Mouse (Mus musculus) ES-Bruce4 (cell line): ENCODE measurements around the gene Thbs3. TPM values are rescaled to one million over a fixed set of nuclear protein-coding genes. Genes with fewer than 3 reads are reported as not detected.
A peak's percentile ranks its signal among the peaks of the same experiment; 100 is the strongest.

Source experiments
- H3K27ac ChIP-seq: 2 replicates; pipeline ENCODE4 v1.5.1; 2012; ENCODE audit warnings: low read length, inconsistent platforms; ENCODE audit not compliant: insufficient read depth
- H3K27me3 ChIP-seq: 2 replicates; pipeline ENCODE4 v1.6.1; 2012; ENCODE audit warnings: mild to moderate bottlenecking, low read length, inconsistent platforms; ENCODE audit not compliant: control insufficient read depth, poor library complexity, insufficient read depth, severe bottlenecking
- H3K36me3 ChIP-seq: 2 replicates; pipeline ENCODE4 v1.6.1; 2012; ENCODE audit warnings: inconsistent platforms, mild to moderate bottlenecking, low read length, moderate library complexity; ENCODE audit not compliant: control insufficient read depth, poor library complexity, insufficient read depth, severe bottlenecking
- H3K4me1 ChIP-seq: one replicate; pipeline ENCODE4 v1.8.1; 2011; ENCODE audit warnings: low read length; ENCODE audit not compliant: control insufficient read depth, insufficient read depth
- H3K4me3 ChIP-seq: 2 replicates; pipeline ENCODE4 v1.5.1; 2011; ENCODE audit warnings: low read depth, mild to moderate bottlenecking, low read length
- H3K9ac ChIP-seq: 2 replicates; pipeline ENCODE4 v1.6.1; 2012; ENCODE audit warnings: low read depth, mild to moderate bottlenecking, inconsistent platforms; ENCODE audit not compliant: poor library complexity, severe bottlenecking
- H3K9me3 ChIP-seq: replicated peaks from 2 replicates; pipeline ENCODE4 v1.6.1; 2012; ENCODE audit warnings: mild to moderate bottlenecking, low read length, inconsistent platforms; ENCODE audit not compliant: control insufficient read depth, poor library complexity, insufficient read depth, severe bottlenecking
- CTCF ChIP-seq: IDR thresholded peaks from one replicate; pipeline ENCODE4 v1.8.1; 2011; ENCODE audit warnings: low read depth, low read length
- EP300 ChIP-seq: IDR thresholded peaks from 2 replicates; pipeline ENCODE4 v1.6.1; 2011; ENCODE audit warnings: low read depth, low read length; ENCODE audit not compliant: insufficient read depth
- POLR2A ChIP-seq: IDR thresholded peaks from one replicate; pipeline ENCODE4 v1.8.1; 2011; ENCODE audit warnings: low read length; ENCODE audit not compliant: insufficient read depth
- polyA plus RNA-seq: library from polyadenylated mRNA; stranded (reverse); fragments of >200 nt; gene quantifications from 2 replicates; pipeline ENCODE4 v1.2.4, GENCODE M21; 2011; ENCODE audit warnings: low read depth; ENCODE audit not compliant: missing spikeins, insufficient read depth, insufficient read length

Gene Thbs3
- polyA plus RNA-seq, 1 experiment = 10.4 TPM

DNA sequence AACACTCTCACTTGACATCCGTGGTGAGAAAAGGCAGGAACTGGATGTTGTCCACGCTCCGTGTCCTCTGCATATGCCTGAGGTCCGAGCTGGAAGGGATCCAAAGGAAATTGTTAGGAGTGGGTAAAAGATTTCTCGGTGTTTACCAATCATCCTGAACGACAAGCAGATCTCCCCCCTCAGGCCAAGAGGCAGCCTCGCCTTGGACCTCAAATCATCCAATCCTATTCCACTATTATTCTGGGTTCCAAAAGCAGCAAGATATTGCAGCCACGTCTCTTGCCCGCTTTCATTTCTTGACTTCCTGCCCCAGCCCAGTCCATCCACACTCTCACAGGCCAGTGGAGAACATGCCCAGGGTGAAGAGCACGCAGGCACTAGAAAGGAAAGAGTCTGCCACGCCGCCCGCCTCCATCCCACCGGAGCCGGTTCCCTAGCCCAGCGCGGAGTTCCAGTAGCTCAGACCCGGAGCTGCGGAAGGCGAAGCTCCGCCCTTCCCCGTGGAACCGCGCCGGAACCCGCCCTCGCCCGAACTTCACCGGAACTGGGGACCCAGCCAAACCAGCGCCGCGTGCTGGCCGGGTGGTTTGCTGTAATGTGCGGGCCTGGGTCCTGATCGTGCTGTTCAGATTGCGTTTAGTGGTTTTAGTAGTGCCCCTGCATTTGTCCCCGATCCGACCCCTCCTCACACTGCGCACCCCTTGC lies 55.2 kb downstream of the Thbs3 start, which contains the start of gene Slc50a1:
Gene Slc50a1, minus strand, starts transcription at position 520 of the 705 bp plus-strand sequence.
- Histone ChIP-seq H3K27ac (no peak within 1 kb of the TSS), H3K9ac (peak within 1 kb of the TSS; percentile 53), H3K27me3 (no peaks in the 10 kb centered on the region), H3K36me3 (no peaks in the 10 kb centered on the region), H3K4me3 (peak within 1 kb of the TSS; percentile 66), H3K9me3 (no peaks in the 10 kb centered on the region), H3K4me1 (peaks cover 3% of the 10 kb centered on the region)
- peak; percentile 22 for TF ChIP-seq CTCF
- no peak for TF ChIP-seq EP300
- TF ChIP-seq POLR2A = peak; percentile 64

DNA sequence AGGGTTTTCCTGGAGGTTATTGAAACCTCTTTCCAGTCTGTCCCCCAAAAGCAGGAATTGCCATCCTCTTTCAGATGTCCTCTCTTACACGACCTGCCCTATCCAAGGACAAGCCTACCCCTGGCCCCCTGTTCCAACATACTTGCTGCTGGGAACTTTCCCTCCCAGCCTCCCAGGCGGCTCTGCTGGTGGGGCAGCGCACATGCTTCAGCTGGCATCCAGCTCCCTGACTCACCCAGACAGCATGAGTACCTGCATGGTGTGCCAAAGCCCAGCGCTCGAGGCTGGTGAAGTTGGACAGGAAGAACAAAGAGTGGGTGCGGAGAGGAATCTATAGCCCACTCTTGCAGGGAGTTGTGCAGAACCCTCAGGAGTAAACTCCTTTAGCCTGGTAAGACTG lies 55.9 kb downstream of the Thbs3 start:
- Histone ChIP-seq H3K36me3 (no peaks in the 10 kb centered on the region), H3K4me1 (peaks cover 3% of the 10 kb centered on the region), H3K9me3 (no peaks in the 10 kb centered on the region), H3K4me3 (no peak overlapping the region), H3K9ac (peak overlapping the region; percentile 53), H3K27ac (no peak overlapping the region), H3K27me3 (no peaks in the 10 kb centered on the region)
- TF ChIP-seq POLR2A (no peak), EP300 (no peak), CTCF (no peak)

DNA sequence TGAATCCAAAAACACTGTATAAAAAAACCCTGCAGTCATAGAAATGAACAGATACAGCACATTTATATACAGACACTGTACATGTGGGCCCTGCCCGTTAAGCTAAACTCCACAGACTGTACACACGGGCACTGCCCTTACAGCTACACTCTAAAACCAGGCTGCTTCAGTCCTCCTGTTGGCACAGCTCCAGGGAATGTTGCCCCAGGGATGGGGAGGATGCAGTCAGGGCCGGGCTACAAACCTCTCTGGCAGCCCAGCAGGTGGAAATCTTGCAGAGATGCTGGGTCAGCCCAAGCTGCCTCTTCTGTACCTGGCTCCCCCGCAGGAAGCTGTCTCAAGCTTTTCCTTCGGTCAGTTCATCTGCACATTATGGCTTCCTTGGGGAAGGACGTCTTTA lies 56.8 kb downstream of the Thbs3 start:
- no peaks in the 10 kb centered on the region for H3K36me3 ChIP-seq
- H3K4me1 ChIP-seq = peaks cover 3% of the 10 kb centered on the region
- TF ChIP-seq CTCF (no peak), POLR2A (no peak), EP300 (no peak)
- H3K4me3 ChIP-seq = no peak overlapping the region
- no peak overlapping the region for H3K9ac ChIP-seq
- H3K27me3 ChIP-seq = no peaks in the 10 kb centered on the region
- H3K9me3 ChIP-seq = no peaks in the 10 kb centered on the region
- H3K27ac ChIP-seq = no peak overlapping the region

DNA sequence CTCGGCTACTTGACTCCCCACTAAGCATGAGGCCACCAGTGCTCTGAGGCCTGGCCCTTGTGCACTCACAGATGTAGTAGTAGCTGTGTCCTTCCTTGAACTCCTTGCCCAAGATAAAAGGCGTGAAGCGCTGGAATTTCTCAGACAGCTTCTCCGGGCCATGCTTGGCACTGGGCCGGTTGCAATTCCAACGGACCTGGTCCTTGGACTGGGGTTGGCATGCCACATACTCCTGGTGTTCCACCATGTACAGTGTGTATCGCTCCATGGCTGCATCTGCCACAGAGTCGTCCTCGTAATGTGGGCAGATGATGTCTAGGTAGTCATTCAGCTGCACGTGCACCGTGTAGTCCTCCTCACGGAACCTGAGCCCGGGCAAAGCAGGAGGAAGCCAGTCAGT lies 61.1 kb downstream of the Thbs3 start:
- Histone ChIP-seq H3K27ac (no peak overlapping the region), H3K36me3 (no peaks in the 10 kb centered on the region), H3K27me3 (no peaks in the 10 kb centered on the region), H3K9ac (no peak overlapping the region), H3K4me1 (peaks cover 3% of the 10 kb centered on the region), H3K4me3 (no peak overlapping the region), H3K9me3 (no peaks in the 10 kb centered on the region)
- no peak for TF ChIP-seq POLR2A
- TF ChIP-seq CTCF = no peak
- no peak for TF ChIP-seq EP300

Other genes with a start within 250 kb of the Thbs3 start
- gene Rusc1, start 121.9 kb upstream of the Thbs3 start, polyA plus RNA-seq = 10.7 and 13.6 TPM in 2 replicates
- gene Gm43738, start 114.1 kb upstream of the Thbs3 start, polyA plus RNA-seq = not detected in 2 replicates
- gene Fdps, start 113.2 kb upstream of the Thbs3 start, polyA plus RNA-seq = 260 and 266 TPM in 2 replicates
- 0.21 TPM in 1 of 2 replicates, not detected in the other for gene Pklr, start 79.0 kb upstream of the Thbs3 start, polyA plus RNA-seq
- 2.2 and 4.7 TPM in 2 replicates for gene Hcn3, start 55.0 kb upstream of the Thbs3 start, polyA plus RNA-seq
- 79.4 and 82.9 TPM in 2 replicates for gene Clk2, start 50.4 kb upstream of the Thbs3 start, polyA plus RNA-seq
- gene Scamp3, start 37.7 kb upstream of the Thbs3 start, polyA plus RNA-seq = 74.8 and 75.7 TPM in 2 replicates
- gene Fam189b, start 32.0 kb upstream of the Thbs3 start, polyA plus RNA-seq = 21.7 and 25.7 TPM in 2 replicates
- 31.5 and 32.6 TPM in 2 replicates for gene Gba, start 12.3 kb upstream of the Thbs3 start, polyA plus RNA-seq
- 136 and 143 TPM in 2 replicates for gene Mtx1, start 11.9 kb downstream of the Thbs3 start, polyA plus RNA-seq
- gene Muc1, start 13.9 kb downstream of the Thbs3 start, polyA plus RNA-seq = 1.5 and 1.6 TPM in 2 replicates
- gene Krtcap2, start 30.8 kb downstream of the Thbs3 start, polyA plus RNA-seq = 163 and 164 TPM in 2 replicates
- 5.7 and 7.1 TPM in 2 replicates for gene Trim46, start 31.1 kb downstream of the Thbs3 start, polyA plus RNA-seq
- gene Dpm3, start 44.2 kb downstream of the Thbs3 start, polyA plus RNA-seq = 36.7 and 59.9 TPM in 2 replicates
- 34.5 and 35.7 TPM in 2 replicates for gene Slc50a1, start 55.4 kb downstream of the Thbs3 start, polyA plus RNA-seq
- gene Efna1, start 66.0 kb downstream of the Thbs3 start, polyA plus RNA-seq = 8.3 and 11.0 TPM in 2 replicates
- 17.2 and 18.9 TPM in 2 replicates for gene Efna3, start 107.8 kb downstream of the Thbs3 start, polyA plus RNA-seq
- gene Efna4, start 122.8 kb downstream of the Thbs3 start, polyA plus RNA-seq = 14.6 and 16.7 TPM in 2 replicates
- 25.2 TPM in 2 replicates for gene Adam15, start 134.8 kb downstream of the Thbs3 start, polyA plus RNA-seq
- 0.25 and 0.29 TPM in 2 replicates for gene Dcst2, start 146.8 kb downstream of the Thbs3 start, polyA plus RNA-seq
- not detected in 2 replicates for gene Dcst1, start 150.1 kb downstream of the Thbs3 start, polyA plus RNA-seq
- 35.1 and 35.7 TPM in 2 replicates for gene Zbtb7b, start 179.6 kb downstream of the Thbs3 start, polyA plus RNA-seq
- not detected in 2 replicates for gene Lenep, start 187.6 kb downstream of the Thbs3 start, polyA plus RNA-seq
- 16.5 and 25.1 TPM in 2 replicates for gene Flad1, start 196.7 kb downstream of the Thbs3 start, polyA plus RNA-seq
- gene Cks1b, start 203.2 kb downstream of the Thbs3 start, polyA plus RNA-seq = 290 and 304 TPM in 2 replicates
- 87.4 and 88.9 TPM in 2 replicates for gene Shc1, start 203.3 kb downstream of the Thbs3 start, polyA plus RNA-seq
- 41.7 and 43.3 TPM in 2 replicates for gene Pygo2, start 215.0 kb downstream of the Thbs3 start, polyA plus RNA-seq
- 12.2 and 13.6 TPM in 2 replicates for gene Pbxip1, start 221.5 kb downstream of the Thbs3 start, polyA plus RNA-seq
- 48.3 and 51.9 TPM in 2 replicates for gene Pmvk, start 239.4 kb downstream of the Thbs3 start, polyA plus RNA-seq